Mouse (Mus musculus) CH12.LX (cell line): ENCODE results near the gene Gimap9.

Experiments used
- BHLHE40 ChIP-seq: IDR thresholded peaks from 2 replicates; pipeline ENCODE4 v1.6.1; 2011; ENCODE audit warnings: mild to moderate bottlenecking, low read depth, low read length, improper control_type of control experiment
- CTCF ChIP-seq, 2 experiments: IDR thresholded peaks in 1 of 2; conservative IDR thresholded peaks in 1 of 2; 2 replicates each; pipeline ENCODE4 v1.5.1; 2011 to 2012; ENCODE audit warnings: low read depth in 2 of 2, low read length in 2 of 2, improper control_type of control experiment in 1 of 2, inconsistent platforms in 1 of 2, mild to moderate bottlenecking in 1 of 2, moderate library complexity in 1 of 2
- NRF1 ChIP-seq: IDR thresholded peaks from 2 replicates; pipeline ENCODE4 v1.6.1; 2014; ENCODE audit warnings: low read depth, mild to moderate bottlenecking, inconsistent platforms, low read length, improper control_type of control experiment, moderate library complexity
- TBP ChIP-seq: conservative IDR thresholded peaks from 2 replicates; pipeline ENCODE4 v1.6.1; 2011; ENCODE audit warnings: low read depth, low read length, improper control_type of control experiment
- UBTF ChIP-seq: IDR thresholded peaks from 2 replicates; pipeline ENCODE4 v1.6.1; 2012; ENCODE audit warnings: low read depth, mild to moderate bottlenecking, inconsistent platforms, low read length, improper control_type of control experiment, moderate library complexity
- USF1 ChIP-seq: IDR thresholded peaks from 2 replicates; pipeline ENCODE4 v1.6.1; 2014; ENCODE audit warnings: low read depth, mild to moderate bottlenecking, inconsistent platforms, low read length, improper control_type of control experiment

DNA sequence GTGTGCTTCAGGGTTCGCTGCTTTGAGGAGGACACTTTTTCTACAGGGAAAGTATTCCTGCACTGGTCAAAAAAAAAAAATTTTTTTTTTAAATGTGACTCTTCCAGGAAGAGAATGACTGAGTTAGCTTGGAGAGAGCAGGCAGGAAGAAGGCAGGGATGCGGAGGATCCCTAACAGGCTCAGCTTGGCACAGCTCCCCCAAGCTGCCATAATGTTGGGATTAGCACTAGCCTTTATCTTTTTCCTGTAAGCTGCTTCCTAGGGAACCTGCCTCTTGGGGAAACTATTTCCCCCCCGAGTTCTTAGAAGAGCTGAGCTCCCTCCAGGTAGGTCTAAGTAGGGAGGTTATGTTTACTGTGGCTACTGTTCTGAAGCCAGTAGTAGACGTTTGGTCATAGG, 8.9 kb downstream of the Gimap9 start:
- no peak for TF ChIP-seq TBP
- TF ChIP-seq USF1, result no peak
- TF ChIP-seq CTCF (conservative IDR thresholded peaks at IDR 0.05 in 1 of 2, IDR thresholded peaks at IDR 0.05 in 1 of 2; ENCODE audit: low read depth in 2 of 2, low read length in 2 of 2), result no peak
- TF ChIP-seq BHLHE40, result no peak
- 0 out of 2 replicates have a peak, but pooled peaks have one; percentile 14 for TF ChIP-seq UBTF
- TF ChIP-seq NRF1, result no peak
